Mouse (Mus musculus) heart, adult 8-10 months (tissue): ENCODE measurements around the gene Xkr7. TPM values are rescaled to one million over a fixed set of nuclear protein-coding genes. Genes with fewer than 3 reads are reported as not detected.

Source experiments
- DNase-seq: peaks from one replicate; pipeline ENCODE4 v3.0.0; 2022; ENCODE audit warnings: low spot score
- total RNA-seq, 4 experiments: library from RNA; stranded (reverse); gene quantifications; 2 replicates each; pipeline ENCODE4 v1.2.4; 2022

The Xkr7 gene
- not detected for total RNA-seq

- DNase-seq = no peak
These were observed at the start of gene Xkr7 for GRCm38 (mm10) chr2:153031126-153032082. Xkr7 (plus strand) TSS chr2:153031852.

- no peak for DNase-seq
These were observed 46.1 kb upstream of the Xkr7 start for GRCm38 (mm10) chr2:152985582-152985981.

DNA sequence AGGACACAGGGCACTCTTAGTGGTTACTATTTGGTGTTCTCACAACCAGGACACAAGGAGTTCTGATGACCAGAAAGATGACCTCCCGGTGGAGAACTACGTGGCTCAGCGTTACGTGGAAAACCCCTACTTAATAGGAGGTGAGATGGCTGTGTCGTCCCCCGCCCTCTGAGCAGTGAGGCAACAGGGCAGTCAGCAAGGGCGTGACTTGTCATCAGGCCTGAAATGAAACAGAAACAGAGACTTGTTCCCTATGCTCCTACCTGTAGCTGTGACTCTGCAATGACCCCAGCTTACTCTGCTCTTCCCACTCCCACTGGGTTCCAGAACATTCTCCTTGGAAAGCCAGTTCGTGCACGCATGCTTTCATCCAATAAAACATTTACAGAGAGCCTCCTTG lies 40.1 kb upstream of the Xkr7 start:
- DNase-seq = no peak

DNA sequence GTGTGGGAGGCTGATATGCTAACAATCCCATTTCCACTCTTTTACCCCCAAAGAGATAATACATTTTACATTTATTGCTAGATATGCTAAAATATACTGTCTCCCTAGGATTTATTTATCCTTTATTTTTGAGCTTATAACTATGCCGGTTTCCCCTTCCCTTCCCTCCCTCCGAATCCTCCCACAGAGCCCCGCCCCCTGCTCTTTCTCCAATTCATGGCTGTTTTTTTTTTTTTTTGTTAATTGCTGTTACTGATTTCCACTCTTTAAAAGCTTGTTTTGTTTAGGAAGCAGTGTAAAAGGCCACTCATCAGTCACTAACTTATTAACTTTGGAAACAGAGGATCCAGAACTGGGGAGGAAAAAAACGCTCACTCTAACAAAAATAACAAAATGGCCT lies 34.6 kb upstream of the Xkr7 start:
- DNase-seq = no peak

- no peak for DNase-seq
These were observed 29.0 kb upstream of the Xkr7 start for GRCm38 (mm10) chr2:153002492-153003248.

DNA sequence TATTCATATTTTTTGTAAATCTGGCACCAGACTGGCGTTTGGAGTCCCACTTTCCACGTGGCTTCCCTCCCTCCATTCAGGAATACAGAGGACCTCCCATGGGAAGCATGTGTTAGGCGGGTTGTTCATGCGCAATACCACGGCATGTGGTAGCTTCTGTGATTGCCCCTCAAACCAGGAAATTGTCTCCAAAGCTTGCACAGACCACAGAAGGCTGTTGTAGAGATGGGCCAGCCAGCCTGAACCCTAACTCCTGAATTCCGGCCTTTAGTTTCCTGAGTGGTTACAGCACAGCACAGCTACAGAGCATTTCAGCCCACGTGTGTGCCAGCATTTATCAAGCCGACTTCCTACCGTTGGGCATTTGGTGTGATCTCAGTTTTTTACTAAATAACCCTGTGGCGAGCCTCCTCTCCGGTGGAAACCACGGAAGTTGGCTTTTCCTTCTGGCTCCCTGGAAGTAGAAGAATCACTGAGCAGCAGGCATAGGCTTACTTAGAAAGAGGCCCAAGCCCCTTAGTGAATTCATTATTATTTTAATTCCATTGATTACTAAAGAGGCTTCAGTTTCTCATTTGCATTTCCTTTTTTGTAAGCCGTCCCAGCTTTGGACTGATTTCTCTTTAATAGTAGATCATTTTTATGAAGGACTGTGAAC lies 27.8 kb upstream of the Xkr7 start:
- no peak for DNase-seq

- DNase-seq = no peak
These were observed 25.7 kb upstream of the Xkr7 start for GRCm38 (mm10) chr2:153005981-153006380.

DNA sequence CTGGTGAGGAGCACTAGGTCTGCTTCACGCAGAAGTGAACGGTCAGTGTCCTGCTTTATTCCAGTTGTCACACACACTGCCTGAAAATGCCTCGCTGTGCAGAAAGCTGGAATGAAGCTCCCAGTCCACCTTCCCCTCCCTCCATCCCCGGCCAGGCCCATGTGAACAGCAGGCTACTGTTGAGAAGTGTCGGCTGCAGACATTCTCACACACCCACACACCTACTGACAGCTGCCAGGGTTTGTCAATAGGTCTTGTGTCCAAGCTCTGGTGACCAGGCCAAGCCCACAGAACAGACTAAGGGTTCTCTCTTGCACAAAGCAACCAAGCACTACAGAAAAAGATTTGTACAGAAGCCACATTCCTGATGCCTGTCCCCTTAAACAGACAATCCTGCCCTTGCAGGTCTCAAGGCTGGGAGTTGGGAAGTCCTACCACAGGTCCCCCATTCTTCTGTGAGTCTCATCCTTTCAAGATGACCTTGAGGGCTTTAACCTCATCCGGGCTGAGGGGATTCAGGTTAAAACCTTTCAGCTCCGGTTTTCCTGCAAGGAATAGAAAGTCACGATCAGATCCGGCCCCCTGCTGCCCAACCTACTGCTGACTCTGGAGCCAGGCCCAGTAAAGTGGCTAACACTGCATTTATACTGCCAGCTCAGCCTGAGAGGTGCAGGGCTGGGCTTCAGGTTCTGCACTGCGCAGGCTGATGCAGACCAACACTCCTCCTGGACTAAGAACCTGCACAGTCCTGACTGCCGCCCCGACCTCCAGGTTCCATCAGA lies 22.3 kb upstream of the Xkr7 start:
- DNase-seq = no peak

GRCm38 (mm10) chr2:153013724-153014515 lies 17.7 kb upstream of the Xkr7 start:
- no peak for DNase-seq

GRCm38 (mm10) chr2:153014758-153015593 lies 16.7 kb upstream of the Xkr7 start, which contains the start of gene Pdrg1:
Pdrg1 (minus strand) TSS chr2:153015427.
- DNase-seq = peak; percentile 96

GRCm38 (mm10) chr2:153015804-153016203 lies 15.8 kb upstream of the Xkr7 start:
- no peak for DNase-seq

GRCm38 (mm10) chr2:153016786-153017185 lies 14.9 kb upstream of the Xkr7 start:
- DNase-seq = no peak

DNA sequence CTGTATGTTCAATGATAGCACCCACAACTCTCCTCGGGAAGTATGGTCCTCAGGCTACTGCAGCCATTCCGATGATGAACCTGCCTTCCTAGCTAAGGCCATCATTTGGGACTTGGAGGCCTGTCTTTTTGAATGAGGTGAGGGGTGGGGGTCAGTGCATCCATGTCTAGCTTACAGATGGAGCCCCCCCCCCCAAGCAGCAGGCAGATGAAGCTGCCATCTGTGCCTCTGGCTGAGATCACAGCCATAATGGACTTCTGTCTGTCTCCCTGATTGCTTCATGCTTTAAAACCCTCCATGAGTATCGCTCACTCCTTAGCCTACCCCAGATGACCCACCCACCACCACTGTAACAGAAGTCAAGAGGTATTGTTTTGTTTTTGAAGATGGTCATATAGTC lies 12.3 kb upstream of the Xkr7 start:
- DNase-seq = no peak

DNA sequence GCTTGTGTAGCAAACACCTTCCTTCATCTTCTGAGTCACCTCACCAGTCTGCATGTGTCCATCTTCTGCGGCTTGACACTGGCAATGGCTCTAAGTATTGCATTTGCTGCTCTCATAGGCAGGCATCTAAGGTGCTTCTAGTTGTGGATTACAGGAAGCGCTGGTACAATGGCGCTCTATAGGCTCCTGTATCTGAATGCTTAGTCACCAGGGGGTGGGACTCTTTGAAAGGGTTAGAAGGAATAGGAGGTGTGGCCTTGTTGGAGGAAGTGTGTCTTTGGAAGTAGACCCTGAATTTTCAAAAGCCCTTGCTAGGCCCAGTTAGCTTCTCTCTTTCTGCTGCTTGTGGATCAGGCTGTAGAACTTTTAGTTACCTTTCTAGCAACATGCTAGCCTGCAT lies 10.5 kb upstream of the Xkr7 start:
- DNase-seq = no peak

- DNase-seq = no peak
These were observed 8.8 kb upstream of the Xkr7 start for GRCm38 (mm10) chr2:153022855-153023254.

DNA sequence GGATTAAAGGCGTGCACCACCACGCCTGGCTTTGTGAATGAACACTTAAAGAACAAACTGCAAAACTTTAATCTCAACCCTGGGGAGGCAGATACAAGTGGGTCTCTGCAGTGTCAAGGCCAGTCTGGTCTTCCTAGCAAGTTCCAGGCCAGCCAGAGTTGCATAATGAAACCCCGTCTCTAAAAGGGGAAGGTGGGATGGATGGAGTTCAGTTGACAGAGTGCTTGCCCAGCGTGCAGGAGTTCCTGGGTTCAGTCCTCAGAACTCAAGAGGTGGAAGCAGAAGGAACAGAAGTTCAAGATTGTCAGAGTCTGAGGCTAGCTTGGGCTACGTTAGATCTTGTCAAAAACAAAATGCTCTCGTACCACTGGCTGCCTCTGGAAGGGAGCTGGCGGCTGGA lies 5.6 kb upstream of the Xkr7 start:
- DNase-seq = no peak

DNA sequence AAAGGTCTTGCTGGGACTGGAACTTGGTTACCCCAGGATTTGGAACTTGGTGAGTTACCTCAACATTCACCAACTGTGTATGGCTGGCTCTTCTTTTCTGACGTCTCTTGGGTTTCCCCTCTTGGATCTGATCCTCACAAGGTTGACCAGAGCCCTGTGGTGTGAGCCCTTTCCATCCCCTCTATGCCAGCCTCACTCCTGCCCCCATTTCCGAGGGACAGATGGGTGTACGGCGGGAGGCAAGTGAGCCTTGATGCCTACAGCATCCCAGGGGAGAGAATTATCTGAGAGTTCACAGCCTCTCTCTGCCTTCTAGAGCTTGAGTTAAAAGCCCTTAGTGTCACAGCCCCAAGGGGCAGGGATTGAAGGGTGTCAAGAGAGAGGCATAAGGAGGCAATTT lies 4.2 kb upstream of the Xkr7 start:
- no peak for DNase-seq

DNA sequence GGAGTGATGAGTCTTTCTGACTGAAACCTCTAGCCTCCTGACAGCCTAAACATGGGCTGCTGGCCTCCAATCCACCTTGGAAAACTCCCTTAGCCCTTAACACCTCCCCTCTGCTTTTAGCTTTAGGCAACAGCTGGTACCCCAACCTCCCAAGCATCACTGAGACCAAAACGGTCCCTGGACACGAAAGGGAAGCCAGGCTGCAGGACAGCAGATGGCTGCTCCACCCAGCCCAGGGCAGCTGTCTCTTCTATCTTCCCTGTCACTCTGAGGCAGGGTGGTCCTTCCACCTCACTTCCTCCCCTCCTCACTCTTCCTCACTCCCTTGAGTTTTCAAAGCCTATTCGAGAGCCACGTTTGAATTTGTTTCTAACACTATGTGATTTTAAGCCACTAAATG lies 1.2 kb upstream of the Xkr7 start:
- no peak for DNase-seq

DNA sequence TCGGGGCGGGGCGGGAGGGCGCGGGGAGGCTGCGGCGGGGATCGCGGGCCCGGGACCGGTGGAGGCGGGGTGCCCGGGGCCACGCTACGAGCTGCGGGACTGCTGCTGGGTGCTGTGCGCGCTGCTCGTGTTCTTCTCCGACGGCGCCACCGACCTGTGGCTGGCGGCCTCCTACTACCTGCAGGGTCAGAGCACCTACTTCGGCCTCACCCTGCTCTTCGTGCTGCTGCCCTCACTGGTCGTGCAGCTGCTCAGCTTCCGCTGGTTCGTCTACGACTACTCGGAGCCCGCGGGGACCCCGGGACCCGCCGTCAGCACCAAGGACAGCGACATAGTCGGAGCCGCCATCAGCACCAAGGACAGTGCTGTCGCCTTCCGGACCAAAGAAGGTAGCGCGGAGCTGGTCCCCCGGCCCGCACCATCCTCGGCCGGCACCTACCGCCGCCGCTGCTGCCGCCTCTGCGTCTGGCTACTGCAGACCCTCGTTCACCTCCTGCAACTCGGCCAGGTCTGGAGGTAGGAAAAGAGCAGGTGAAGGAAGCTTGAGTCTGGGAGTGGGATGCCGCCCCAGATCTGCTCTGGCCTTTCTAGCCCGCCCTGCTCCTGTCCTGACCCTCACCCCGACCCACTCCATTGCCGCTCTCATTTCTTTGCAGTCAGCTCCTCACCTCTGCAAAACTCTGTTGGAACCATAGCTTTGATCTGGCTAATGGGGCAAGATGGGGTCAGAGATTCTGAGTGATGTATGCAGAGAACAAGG lies 611 bp downstream of the Xkr7 start:
- DNase-seq = peak; percentile 48
